Mouse (Mus musculus) hindbrain, embryonic 13.5 days (tissue): ENCODE data around the gene Gpi1. TPM values are rescaled to one million over a fixed set of nuclear protein-coding genes. Genes with fewer than 3 reads are reported as not detected.

ENCODE experiments used
- ATAC-seq: fragments of 200-750 bp; cut with Nextera tagmentation; 2 replicates; pipeline ENCODE4 v1.8.0; 2017; ENCODE audit warnings: moderate TSS enrichment; ENCODE audit not compliant: low FRiP score
- H3K27ac ChIP-seq: fragments of 300-500 bp; sonication (generic); 2 replicates; pipeline ENCODE4 v1.5.1; 2015; ENCODE audit warnings: inconsistent platforms, mild to moderate bottlenecking, moderate library complexity
- H3K27me3 ChIP-seq: fragments of 300-500 bp; sonication (generic); 2 replicates; pipeline ENCODE4 v1.6.1; 2015; ENCODE audit warnings: mild to moderate bottlenecking, inconsistent platforms
- H3K36me3 ChIP-seq: fragments of 300-500 bp; sonication (generic); 2 replicates; pipeline ENCODE4 v1.6.1; 2015; ENCODE audit warnings: mild to moderate bottlenecking, inconsistent platforms
- H3K4me1 ChIP-seq: fragments of 300-500 bp; sonication (generic); replicated peaks from 2 replicates; pipeline ENCODE4 v1.6.1; 2015; ENCODE audit warnings: inconsistent platforms
- H3K4me2 ChIP-seq: fragments of 300-500 bp; sonication (generic); 2 replicates; pipeline ENCODE4 v1.6.1; 2015; ENCODE audit warnings: inconsistent platforms, mild to moderate bottlenecking, moderate library complexity
- H3K4me3 ChIP-seq: fragments of 300-500 bp; sonication (generic); 2 replicates; pipeline ENCODE4 v1.5.1; 2015; ENCODE audit warnings: mild to moderate bottlenecking, inconsistent platforms
- H3K9ac ChIP-seq: fragments of 300-500 bp; sonication (generic); 2 replicates; pipeline ENCODE4 v1.6.1; 2015; ENCODE audit warnings: mild to moderate bottlenecking, inconsistent platforms
- H3K9me3 ChIP-seq: fragments of 300-500 bp; sonication (generic); 2 replicates; pipeline ENCODE4 v1.6.1; 2016; ENCODE audit warnings: inconsistent platforms
- WGBS: fragments of 180-500 bp; shearing (Covaris S2); methylation state at CpG from one replicate; pipeline ENCODE4 v1.1.7; 2015; 5-methylcytosine and 5-hydroxymethylcytosine counted together
- polyA plus RNA-seq: library from polyadenylated mRNA; unstranded; fragments of >200 nt; fragmentation: Nextera tagmentation; extraction: Ambion mirVana; gene quantifications from 2 replicates; pipeline ENCODE4 v1.2.1, GENCODE M21; 2015

Gene Gpi1
- polyA plus RNA-seq, 1 experiment from 2014 or later = 216 TPM

DNA sequence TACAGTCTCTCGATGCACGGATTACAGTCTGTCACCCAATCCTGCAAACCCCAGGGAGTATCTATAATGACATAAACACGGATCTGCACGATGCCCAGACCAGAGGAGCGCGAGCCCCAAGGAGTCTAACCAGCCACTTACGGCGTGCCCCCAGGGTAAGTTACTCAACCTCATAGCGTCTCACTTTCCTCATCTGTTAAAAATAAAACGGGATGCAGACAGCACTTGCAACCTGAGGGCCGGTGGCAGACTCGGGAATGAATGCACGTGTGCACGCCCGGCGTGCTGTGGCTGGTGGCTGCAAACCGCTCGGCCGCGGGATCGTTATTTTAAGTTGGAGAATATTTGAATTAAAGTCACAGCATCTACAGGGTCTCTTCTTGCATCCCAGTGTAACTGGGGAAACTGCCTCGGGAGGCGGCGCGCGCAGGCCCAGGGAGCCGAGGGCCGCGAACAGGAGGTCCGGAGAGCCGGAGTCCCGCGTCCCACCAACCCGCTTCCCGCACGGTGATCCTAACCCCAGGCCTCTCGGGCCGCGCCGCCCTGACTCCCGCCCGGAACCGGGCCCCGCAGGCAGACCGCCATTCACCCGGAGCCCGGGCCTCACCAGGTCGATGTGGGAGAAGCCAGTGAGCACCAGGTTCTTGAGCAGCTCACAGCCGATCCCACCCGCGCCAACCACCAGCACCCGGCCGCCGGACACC, 62.2 kb downstream of the Gpi1 start:
- peak overlapping the region; percentile 91 for H3K27ac ChIP-seq
- no peaks in the 10 kb centered on the region for H3K27me3 ChIP-seq
- peaks cover 13% of the 10 kb centered on the region for H3K4me1 ChIP-seq
- H3K36me3 ChIP-seq = peaks cover 22% of the 10 kb centered on the region
- H3K4me3 ChIP-seq = peak overlapping the region; percentile 91
- H3K9me3 ChIP-seq = no peaks in the 10 kb centered on the region
- H3K9ac ChIP-seq = peak overlapping the region; percentile 96
- H3K4me2 ChIP-seq = peak overlapping the region; percentile 93
- WGBS = under 1% methylated on average over 54 of the region's 54 CpGs
- ATAC-seq = peak; percentile 88

DNA sequence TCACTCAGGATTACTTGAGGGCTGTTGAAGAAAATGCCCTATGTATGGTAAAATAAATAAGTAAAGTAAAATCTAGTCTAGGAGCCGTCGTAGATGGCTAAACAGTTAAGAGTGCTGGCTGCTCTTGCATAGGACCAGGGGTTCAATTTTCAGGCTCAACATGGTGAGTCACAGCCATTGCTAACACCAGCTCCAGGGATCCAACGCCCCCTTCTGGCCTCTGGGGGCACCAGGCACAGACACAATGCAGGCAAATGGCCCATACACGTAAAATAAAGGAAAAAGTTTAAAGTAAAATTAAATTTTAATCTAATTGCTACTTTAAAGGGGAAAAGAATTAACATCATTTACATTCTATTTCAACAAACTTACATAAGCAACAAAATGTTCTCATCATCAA, 63.3 kb downstream of the Gpi1 start:
- Histone ChIP-seq H3K9ac (no peak overlapping the region), H3K4me1 (peaks cover 13% of the 10 kb centered on the region), H3K27ac (no peak overlapping the region), H3K27me3 (no peaks in the 10 kb centered on the region), H3K4me2 (peak overlapping the region; percentile 33; the same call in 1 of the 2 replicates), H3K9me3 (no peaks in the 10 kb centered on the region), H3K36me3 (peaks cover 33% of the 10 kb centered on the region), H3K4me3 (no peak overlapping the region)
- 57% methylated on average over 4 of the region's 4 CpGs for WGBS
- no peak for ATAC-seq

DNA sequence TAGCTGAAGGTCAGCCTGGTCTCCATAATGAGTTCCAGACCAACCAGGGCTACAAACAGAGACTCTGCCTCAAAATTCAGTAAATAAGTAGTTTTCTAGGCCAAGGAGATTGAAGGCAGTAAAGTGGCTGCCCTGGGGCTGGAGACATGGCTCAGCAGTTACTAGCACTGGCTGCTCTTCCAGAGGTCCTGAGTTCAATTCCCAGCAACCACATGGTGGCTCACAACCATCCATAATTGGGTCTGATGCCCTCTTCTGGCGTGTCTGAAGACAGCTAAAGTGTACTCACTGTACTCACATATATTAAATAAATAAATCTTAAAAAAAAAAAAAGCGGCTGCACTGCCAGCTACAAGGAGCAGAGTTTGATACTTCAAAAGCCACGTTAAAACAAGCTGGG, 64.1 kb downstream of the Gpi1 start:
- Histone ChIP-seq H3K27ac (no peak overlapping the region), H3K4me3 (no peak overlapping the region), H3K9me3 (no peaks in the 10 kb centered on the region), H3K27me3 (no peaks in the 10 kb centered on the region), H3K4me2 (no peak overlapping the region), H3K9ac (no peak overlapping the region), H3K36me3 (peaks cover 41% of the 10 kb centered on the region), H3K4me1 (peaks cover 13% of the 10 kb centered on the region)
- WGBS = 88% methylated on average over 3 of the region's 3 CpGs
- ATAC-seq = no peak

DNA sequence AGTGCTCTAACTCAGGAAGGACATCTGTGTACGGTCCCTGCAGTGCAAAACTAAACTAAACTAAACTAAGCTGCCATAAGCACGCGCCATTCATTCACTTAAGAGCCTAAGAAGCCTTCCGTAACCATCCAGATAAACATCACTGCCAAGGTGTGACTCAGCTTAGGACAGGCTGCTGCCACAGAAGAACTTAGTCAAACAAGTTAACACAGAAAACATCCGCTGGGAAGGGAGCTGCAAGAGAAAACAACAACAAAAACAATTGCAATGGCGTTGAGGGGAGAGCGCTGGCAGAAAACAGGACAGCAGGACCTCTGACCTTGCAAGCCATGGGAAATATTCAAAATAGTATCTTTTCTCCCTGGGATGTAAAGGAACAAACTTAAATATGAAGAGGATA, 65.5 kb downstream of the Gpi1 start:
- Histone ChIP-seq H3K27ac (no peak overlapping the region), H3K27me3 (no peaks in the 10 kb centered on the region), H3K4me2 (no peak overlapping the region), H3K9me3 (no peaks in the 10 kb centered on the region), H3K4me1 (peaks cover 13% of the 10 kb centered on the region), H3K36me3 (peaks cover 53% of the 10 kb centered on the region), H3K4me3 (no peak overlapping the region), H3K9ac (no peak overlapping the region)
- ATAC-seq = no peak
- 93% methylated on average over 7 of the region's 7 CpGs for WGBS

DNA sequence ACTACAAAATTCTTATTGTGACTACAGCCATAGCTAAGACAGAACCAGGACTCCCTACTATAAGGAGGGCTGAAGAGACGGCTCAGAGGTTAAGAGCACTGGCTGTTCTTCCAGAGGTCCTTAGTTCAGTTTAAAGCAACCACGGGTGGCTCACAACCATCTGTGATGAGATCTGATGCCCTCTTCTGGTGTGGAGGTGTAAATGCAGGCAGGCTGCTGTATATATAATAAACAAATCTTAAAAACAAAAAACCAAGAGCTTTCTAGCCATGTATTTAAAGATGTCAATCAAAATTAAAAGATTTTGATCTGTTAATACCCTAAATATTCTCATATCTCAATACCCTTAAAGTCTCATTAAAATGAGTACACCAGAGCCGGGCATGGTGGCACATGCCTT, 71.0 kb downstream of the Gpi1 start:
- no peak for ATAC-seq
- no peaks in the 10 kb centered on the region for H3K27me3 ChIP-seq
- no peak overlapping the region for H3K9ac ChIP-seq
- H3K27ac ChIP-seq = no peak overlapping the region
- no peak overlapping the region for H3K4me2 ChIP-seq
- peaks cover 94% of the 10 kb centered on the region for H3K36me3 ChIP-seq
- H3K4me3 ChIP-seq = no peak overlapping the region
- WGBS = 95% methylated on average over 3 of the region's 3 CpGs
- no peaks in the 10 kb centered on the region for H3K9me3 ChIP-seq
- no peaks in the 10 kb centered on the region for H3K4me1 ChIP-seq

DNA sequence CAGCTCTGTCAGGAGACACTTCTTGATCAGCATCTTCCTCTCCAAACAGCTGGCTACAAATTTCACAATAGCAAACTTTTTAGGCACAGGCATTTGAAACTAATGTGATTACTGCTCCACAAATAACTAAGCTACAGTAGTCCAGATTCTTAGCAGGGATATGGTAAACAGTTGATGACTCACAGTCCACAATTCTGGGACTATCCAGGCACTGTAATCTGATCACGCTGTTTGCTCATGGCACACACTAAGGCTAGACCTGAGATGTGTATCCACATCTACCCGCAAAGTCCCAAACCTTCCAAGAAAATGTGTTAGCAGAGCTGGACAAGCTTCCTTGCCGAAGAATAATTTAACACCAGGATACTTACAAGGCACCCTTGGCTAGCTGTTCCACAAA, 72.1 kb downstream of the Gpi1 start:
- no peaks in the 10 kb centered on the region for H3K9me3 ChIP-seq
- H3K36me3 ChIP-seq = peaks cover 96% of the 10 kb centered on the region
- no peak overlapping the region for H3K27ac ChIP-seq
- WGBS = 97% methylated on average over 3 of the region's 3 CpGs
- no peak for ATAC-seq
- no peaks in the 10 kb centered on the region for H3K4me1 ChIP-seq
- H3K27me3 ChIP-seq = no peaks in the 10 kb centered on the region
- no peak overlapping the region for H3K4me3 ChIP-seq
- H3K9ac ChIP-seq = no peak overlapping the region
- H3K4me2 ChIP-seq = no peak overlapping the region

Other genes with a start within 250 kb of the Gpi1 start
- gene Scgb2b27, start 216.4 kb downstream of the Gpi1 start, polyA plus RNA-seq = not detected in 2 replicates
- not detected in 2 replicates for gene Scgb1b27, start 208.9 kb downstream of the Gpi1 start, polyA plus RNA-seq
- gene Scgb1b30, start 134.9 kb downstream of the Gpi1 start, polyA plus RNA-seq = not detected in 2 replicates
- 3.1 and 4.6 TPM in 2 replicates for gene Wtip, start 97.1 kb downstream of the Gpi1 start, polyA plus RNA-seq
- 195 and 198 TPM in 2 replicates for gene Uba2, start 60.7 kb downstream of the Gpi1 start, polyA plus RNA-seq
- 82.7 and 87.9 TPM in 2 replicates for gene Pdcd2l, start 33.7 kb downstream of the Gpi1 start, polyA plus RNA-seq
- gene Gm6096, start 20.7 kb upstream of the Gpi1 start, polyA plus RNA-seq = not detected in 2 replicates
- 32.1 and 34.4 TPM in 2 replicates for gene 4931406P16Rik, start 83.2 kb upstream of the Gpi1 start, polyA plus RNA-seq
- gene Lsm14a, start 163.0 kb upstream of the Gpi1 start, polyA plus RNA-seq = 67.3 and 68.1 TPM in 2 replicates